Mouse (Mus musculus) ES-E14 (cell line): Measurements from ENCODE around the gene Cnbp.

ENCODE experiments used
- ZC3H11A ChIP-seq: IDR thresholded peaks from 2 replicates; pipeline ENCODE4 v1.6.1; 2012; ENCODE audit warnings: low read depth, mild to moderate bottlenecking, inconsistent platforms, low read length, borderline replicate concordance
- ZNF384 ChIP-seq: IDR thresholded peaks from 2 replicates; pipeline ENCODE4 v1.6.1; 2012; ENCODE audit warnings: low read depth, low read length, inconsistent platforms

- no peak for TF ChIP-seq ZNF384
- no peak for TF ChIP-seq ZC3H11A
Observed at GRCm38 (mm10) chr6:87804886-87805285, 46.0 kb downstream of the Cnbp start.
